Mouse (Mus musculus): ENCODE results near the gene Mrgprd. TPM values are rescaled to one million over a fixed set of nuclear protein-coding genes. Genes with fewer than 3 reads are reported as not detected.

Mrgprd gene
- not detected for total RNA-seq (2023)

DNA sequence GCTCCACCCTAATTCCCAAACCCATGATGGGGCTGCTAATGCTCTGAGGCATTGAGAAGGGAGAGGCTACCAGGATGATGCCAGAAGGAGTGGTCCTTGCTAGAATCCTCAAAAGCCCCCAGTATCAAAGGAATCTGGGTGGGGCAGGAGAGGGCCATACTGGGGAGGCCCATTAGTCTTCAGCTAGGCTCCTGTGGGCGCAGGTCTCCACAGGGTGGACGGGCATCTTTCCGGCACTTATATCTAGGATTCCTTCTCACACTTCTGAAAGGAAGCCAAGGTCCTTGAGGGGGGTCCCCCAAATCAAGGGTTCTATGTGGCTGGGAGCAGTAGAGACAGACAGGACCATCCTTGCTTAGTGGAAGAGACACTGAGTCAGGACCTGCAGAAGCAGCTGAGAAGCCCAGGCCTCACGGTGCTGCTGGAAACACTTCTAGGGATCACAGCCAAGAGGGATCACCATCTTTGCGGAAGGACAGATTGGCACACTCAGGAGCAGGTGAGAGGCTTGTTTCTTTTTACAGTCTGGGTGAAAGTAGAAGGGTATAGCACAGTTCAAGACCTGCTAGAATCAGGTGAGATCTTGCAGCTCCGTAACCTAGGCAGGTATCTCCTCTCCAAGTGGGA, at the start of gene Mrgprd:
Mrgprd (plus strand) TSS at position 51 of the 627 bp plus-strand sequence.

DNA sequence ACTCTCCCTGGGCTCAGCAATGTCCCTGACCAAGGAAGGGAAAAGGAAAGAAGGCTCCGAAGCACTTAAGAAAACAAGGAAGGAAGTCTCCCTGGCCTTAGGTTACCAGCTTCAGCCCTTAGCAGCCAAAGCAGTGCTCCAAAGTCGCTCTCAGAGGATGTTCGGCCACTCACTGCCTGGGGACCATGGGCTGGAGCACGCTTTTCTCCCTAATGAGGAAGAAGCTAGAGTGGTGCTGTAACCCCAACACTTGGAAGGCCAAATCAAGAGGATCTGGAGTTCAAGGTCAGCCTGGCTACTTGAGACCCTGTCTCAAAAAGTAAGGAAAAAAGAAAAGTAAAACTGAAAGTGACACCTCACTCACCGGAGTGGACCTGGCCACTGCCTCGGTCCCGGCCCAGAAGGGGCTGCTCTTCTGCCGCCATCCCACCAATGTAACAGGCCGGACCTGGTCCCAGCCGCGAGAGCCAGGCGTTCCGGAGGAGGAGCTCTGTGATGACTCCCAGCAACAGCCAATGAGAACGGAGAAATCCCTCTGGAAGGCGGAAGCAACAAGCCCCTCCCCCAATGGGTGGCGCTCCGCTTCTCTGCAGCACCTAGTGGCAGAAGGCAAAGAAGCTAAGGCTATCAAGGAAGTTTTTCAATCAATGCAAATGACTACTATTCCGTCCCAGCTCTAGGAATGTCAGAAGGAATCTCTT, 31.0 kb upstream of the Mrgprd start, which contains the start of gene Tpcn2:
Tpcn2 (minus strand) TSS at position 525 of the 701 bp plus-strand sequence.

DNA sequence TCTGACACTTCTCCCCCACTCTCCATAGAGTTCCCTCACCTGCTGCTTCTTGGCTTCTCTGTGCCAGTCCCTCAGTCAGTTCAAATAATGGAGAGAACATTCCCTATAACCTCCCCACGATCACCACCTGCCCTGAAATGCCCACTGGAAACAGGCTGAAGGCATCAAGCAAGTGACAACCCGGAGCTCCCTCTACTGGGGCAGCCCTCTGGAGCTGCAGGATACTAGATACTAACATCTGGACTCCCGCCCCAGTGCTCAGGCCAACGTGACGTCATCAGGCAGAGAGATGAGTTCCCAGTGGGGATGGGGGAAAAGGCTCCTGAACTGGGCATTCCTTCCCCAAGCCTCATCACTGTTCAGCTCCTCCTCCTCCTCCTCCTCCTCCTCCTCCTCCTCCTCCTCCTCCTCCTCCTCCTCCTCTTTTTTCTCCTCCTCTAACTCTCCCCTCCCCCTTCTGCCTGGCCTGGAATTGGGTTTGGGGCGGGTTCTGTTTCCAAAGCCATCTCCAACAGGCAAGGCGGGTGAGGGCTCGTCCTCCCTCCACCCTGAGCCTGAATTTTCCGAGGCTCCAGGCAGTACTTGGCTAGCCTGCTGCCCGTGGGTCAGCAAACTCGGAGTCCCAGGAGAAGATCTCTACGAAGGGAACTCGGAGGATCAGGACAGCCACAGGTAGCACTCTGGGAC, 14.2 kb upstream of the Mrgprd start, which contains the start of gene Mrgprf:
Mrgprf (plus strand) TSS at position 508 of the 687 bp plus-strand sequence.

Other genes with a start within 250 kb of the Mrgprd start
- 1 to 10 TPM; 4.5 to 5.2 TPM for gene 1810010D01Rik, start 106.7 kb upstream of the Mrgprd start, total RNA-seq (2023)
- 10 to 100 TPM; 47.6 to 51.4 TPM for gene Tpcn2, start 30.8 kb upstream of the Mrgprd start, total RNA-seq (2023)
- not detected for gene Mrgprf, start 14.0 kb upstream of the Mrgprd start, total RNA-seq (2023)